Mouse (Mus musculus): ENCODE measurements around the gene Tnfaip2.

The Tnfaip2 gene

DNA sequence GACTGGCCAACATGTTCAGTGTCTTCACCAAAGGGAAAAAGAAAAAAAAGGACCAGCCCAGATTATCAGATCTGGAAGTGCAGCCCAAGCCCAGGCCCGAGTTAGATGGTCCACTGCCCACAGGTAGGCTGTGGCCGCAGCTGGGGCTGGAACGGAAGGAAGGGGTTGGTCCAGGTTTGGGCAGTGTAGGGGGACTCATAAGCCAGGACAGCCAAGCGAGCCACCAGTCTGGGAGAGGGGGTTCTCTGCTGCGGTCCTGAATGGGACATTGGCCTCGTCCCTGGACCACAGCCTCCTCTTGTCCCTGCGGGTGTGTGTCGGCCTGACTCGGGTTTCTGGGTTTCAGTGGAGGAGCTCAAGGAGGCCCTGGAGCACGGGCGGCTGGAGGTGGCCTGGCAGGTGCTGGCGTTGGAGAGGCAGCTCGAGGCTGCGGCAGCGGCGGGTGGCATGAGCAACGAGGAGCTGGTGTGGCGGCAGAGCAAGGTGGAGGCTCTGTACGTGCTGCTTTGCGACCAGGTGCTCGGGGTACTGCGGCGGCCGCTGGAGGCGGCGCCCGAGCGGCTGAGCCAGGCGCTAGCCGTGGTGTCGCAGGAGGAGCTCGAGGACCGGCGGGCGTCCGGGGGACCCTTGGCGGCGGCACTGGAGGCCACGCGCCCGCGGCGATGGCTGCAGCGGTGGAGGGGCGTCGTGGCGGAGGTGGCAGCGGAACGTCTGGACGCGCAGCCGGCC, 3.1 kb downstream of the Tnfaip2 start:
- in situ Hi-C loops (cut with MboI, MseI), result no loop called here

DNA sequence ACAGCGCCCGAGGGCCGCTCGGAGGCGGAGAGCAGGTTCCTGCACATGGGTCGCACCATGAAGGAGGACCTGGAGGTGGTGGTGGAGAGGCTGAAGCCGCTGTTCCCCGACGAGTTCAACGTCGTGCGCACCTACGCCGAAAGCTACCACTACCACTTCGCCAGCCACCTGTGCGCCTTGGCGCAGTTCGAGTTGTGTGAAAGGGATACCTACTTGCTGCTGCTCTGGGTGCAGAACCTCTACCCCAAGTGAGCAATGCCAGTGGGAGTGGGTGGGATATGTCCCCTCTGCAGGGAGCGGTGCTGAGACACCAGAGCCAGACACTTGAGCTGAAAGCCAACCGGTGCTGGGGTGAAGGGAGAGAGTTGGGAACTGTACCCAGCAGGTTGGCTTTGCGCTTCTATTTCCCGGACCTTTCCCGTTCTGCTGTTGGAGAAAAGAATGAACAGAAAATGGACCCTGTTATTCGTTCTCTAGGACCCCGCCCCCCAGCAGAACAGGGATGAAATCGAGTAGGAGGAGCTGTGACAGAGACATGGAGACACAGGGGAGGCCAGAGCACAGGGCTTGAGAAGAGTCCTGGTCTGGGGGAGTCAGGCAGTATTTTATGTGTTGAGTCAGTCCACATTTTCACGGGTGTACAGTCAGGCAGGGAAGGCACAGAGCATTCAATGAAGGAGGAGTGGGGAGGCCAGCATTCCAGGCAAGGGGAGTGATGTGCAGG, 3.8 kb downstream of the Tnfaip2 start:
- in situ Hi-C loops (cut with MboI, MseI), result no loop called here

DNA sequence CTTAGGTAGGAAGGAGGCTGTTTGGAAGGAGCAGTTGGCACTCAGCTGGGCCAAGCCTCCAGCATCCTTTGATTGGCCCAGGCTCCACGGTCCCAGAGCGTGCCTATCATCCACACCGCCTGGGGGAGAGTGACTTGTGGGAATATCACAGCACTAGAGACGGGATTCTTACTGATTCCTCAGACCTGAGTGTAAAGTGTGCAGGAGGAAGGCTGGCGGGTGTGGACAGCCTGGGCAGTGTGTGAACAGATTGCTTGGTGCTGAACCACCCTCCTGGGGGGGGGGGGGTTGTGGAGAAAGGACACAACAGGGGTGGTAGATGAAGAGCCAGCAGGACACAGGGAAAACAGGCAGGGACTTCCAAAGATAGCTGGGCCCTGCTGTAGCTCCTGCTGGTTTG, 4.5 kb downstream of the Tnfaip2 start:
- in situ Hi-C loops (cut with MboI, MseI), result no loop called here

DNA sequence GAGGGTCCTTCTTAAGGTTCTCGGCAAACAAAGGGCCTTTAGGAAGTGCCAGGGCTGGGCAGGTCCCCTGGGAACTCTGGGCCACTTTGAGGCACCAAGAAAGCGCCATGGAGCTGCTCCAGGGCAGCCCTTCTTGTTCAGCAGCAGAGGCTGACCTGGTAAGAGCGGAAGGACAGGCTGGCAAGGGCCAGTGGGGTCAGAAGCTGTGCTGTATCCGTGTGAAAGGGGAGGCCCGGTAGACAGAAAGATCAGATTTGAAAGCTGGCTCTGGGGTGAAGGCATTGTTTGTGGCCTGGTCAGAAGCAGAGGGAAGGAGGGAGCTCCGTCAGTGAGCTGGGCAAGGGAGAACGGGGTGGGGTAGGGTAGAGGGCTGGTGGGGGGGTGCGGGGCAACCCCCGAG, 5.1 kb downstream of the Tnfaip2 start:
- in situ Hi-C loops (cut with MboI, MseI), result no loop called here

DNA sequence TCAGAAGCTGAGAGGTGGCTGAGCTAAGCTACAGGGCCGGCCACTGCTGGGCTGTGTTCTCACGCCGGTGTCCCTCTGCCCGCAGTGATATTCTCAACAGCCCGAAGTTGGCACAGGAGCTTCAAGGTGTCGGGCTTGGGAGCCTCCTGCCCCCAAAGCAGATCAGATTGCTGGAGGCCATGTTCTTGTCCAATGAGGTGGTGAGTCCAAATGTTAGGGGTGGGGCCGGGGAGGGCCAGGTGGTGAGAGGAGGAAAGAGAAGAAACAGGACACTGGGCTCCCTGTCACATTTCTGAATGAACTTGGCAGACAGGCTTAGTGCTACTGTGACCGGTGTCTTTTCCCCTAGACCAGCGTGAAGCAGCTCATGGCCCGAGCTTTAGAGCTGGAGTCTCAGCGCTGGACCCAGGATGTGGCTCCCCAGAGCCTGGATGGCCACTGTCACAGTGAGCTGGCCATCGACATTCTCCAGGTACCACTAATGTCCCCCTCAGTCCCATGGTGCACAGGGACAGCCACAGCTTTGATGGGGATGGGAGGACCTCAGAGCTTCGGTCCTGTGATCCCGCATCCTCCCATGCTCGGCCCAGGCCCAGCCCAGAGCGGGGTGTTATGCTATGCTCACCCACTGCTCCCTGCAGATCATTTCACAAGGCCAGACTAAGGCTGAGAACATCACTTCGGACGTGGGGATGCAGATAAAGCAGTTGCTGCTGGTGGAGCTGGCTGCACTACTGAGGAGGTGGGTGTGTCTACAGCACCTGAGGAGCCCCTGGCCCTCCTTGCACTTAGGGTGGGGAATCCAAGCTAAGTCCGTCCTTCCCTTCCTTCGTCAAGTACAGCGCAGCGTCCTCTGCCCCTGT, 5.9 kb downstream of the Tnfaip2 start:
- in situ Hi-C loops (cut with MboI, MseI), result no loop called here

DNA sequence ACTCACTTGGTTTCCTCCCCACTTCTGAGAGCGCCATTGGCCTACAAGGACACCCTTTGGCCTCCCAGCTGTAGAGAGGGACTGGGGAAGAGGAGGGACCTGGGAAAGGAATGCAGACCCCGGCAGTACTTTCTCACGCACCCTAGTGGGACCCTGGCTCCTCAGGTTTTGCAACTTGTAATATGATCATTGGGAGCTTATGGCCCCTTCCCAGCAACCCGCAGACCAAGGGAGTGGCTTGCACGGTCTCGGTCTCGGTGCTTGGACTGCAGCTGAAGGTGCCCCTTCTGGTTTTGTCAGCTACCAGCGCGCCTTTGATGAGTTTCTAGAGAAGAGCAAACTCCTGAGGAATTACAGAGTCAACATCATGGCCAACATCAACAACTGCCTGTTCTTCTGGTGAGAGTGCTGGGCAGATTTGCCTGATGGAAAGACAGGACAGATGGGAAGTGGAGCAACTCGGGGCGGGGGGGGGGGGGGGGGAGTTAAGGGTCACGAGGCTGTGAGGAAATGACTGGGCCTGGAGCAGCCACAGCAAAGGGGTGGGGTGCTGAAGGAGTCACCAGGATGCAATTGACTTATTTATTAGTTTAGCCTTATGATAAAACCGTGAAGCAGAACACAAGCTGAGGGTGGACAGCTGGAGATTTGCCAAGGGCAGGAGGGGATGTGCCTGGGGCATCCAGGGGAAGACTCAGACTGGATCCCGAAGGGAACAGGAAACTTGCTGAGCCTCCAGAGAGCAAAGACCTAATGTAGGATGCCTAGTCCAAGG, 6.8 kb downstream of the Tnfaip2 start:
- in situ Hi-C loops (cut with MboI, MseI), result no loop called here

DNA sequence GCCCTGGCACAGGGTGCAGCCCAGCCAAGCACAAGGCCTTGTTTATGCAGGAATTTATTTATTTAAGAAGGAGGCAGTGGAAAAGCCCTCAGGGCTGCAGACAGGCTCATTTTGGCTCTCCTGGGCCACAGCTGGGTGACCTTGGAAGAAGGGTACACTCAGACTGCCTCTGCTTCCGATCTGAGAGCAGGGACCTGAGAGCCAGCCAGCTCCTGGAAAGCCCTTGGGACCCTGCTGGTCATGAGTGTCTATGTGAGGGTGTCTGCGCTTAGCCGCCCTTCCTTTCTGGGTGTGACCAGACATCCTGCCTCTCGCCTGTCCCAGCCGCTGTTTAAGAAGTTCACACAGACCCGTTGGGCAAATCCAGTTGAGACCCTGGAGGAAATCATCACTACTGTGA, 8.1 kb downstream of the Tnfaip2 start:
- in situ Hi-C loops (cut with MboI, MseI), result no loop called here

DNA sequence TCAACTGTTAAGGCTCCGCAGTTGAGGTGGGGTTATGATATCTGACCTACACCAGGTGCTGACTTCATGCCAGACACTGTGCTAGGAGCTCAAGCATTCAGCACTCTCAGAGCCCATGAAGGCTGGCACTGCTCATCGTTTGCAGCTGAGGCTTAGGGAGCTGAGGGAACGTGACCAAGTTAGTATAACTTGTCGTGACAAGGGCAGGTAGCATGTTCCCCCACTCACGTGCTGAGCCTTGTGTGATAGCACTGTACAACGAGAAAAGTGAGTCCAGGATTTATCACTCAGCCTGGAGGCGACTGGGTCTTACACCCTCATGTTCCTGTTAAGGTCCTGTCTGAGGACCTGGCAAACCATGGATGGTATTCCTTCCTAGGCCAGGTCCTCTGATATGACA, 9.3 kb downstream of the Tnfaip2 start:
- in situ Hi-C loops (cut with MboI, MseI), result no loop called here

DNA sequence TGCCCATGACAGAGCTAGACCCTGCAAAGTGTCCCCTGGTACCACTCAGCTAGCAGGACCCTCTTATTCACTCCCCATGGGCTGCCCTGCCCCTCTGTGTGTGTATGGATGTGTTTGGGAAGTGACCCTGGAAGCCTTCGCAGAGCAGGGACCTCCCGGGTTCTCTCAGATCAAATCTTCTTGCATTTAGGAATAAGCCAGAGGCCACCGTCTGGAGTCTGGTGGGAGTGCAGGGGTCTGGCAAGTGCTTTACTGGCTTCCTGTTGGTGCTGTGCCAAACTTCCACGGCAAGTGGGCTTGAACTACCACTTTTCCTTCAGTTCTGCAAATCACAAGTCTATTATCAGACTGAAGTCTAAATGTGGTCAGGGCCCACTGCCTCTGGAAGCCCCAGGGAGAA, 11.8 kb downstream of the Tnfaip2 start:
- in situ Hi-C loops (cut with MboI, MseI), result no loop called here

DNA sequence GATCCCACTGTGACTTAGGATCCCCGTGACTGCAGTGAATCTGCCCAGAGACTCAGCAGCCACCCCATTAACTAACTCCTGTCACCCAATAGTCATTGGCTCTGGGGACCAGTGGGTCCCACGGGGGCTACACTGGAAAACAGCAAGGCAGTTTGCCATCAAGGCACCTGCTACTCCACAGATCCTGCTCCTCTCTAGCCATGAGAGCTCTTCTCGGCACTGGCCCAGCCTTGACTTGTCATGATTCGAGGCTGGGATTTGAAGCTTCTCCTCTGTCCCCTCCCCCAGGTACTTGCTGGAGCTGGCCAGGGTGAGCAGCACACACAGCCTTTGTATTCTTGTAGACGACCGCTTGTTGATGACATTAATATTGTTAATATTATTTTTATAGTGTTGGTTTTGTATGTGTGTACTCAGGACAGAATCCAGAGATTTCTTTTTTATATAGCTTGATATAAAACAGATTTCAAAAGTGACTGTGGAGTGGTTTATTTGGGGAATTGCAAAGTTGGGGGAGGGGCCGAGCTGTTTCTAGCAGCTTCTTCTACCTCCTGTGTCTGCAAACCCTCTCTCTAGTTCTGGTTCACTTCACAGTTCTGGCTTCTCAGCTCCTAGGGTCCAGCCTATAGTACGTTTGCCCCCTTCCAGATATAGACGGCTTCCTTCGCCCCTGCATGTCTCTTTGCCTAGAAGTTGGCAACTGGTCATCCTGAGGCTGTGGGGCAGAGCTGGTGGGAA, 12.4 kb downstream of the Tnfaip2 start:
- in situ Hi-C loops (cut with MboI, MseI), result loop anchor here (5.0 kb wide), 1 partner anchor 32 kb away; no protein-coding TSS in a partner anchor

DNA sequence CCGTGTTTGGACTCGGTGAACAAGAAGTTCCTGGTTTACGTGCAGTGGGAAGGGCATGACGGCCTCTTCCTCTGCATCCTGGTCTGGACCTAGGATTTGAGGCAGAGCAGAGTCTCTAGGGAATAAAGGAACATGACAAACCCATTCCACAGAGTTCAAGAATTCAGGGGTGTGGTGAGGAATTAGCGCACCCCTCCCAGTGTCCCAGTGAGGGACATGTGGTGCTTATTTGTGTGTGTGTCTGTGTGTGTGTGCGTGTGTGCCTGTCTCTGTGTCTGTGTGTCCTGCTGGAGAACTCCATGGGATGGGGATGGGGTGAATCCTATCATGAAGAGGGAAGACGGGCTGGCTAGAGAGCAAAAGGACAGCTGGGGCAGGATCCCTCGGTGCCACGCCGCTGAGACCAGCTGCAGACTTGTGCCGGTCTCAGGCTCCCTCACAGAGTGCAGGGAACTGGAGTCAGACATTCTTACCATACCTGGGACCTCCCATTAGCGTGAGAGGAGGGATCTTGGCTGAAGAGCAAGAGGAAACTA, 13.1 kb downstream of the Tnfaip2 start:
- in situ Hi-C loops (cut with MboI, MseI), result loop anchor here (5.0 kb wide), 1 partner anchor 33 kb away; no protein-coding TSS in a partner anchor

DNA sequence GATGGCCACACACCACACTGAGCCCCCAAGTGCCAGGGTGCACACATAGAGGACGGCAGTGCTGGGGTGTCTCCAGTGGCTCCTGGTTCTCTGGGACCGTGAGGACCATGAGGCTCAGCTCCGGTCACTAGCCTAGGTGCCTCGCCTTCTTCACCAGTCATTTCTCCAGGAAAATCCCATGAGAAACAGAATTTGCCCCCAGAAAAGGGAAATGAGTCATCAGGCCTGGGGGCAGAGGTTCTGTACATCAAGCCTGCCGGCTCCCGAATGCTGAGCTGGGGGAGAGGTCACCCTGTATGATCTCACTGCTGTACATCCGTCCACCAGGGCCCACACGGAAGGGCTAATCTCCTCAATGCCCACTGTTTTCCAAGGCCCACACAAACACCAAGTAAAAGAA, 13.6 kb downstream of the Tnfaip2 start:
- in situ Hi-C loops (cut with MboI, MseI), result loop anchor here (5.0 kb wide), 1 partner anchor 34 kb away; no protein-coding TSS in a partner anchor

DNA sequence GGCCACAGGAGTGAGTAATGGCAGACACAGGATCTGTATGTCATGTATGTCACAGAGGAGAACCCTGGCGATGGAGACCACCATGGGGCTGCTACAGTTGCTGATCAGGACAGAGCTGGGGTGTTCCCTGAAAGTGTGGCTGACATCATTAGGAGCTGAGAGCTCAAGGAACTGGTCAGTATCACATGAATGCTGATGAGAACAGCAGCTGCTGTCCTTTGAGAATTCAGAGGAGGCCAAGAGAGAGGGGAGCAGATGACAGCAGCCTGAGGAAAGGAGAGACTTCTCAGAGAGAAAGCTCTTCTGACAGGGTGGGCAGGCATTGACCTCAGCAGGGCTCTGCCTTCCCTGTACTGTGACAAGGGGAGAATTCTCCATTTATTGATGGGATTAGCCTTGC, 15.5 kb downstream of the Tnfaip2 start:
- in situ Hi-C loops (cut with MboI, MseI), result loop anchor here (5.0 kb wide), 1 partner anchor 35 kb away; no protein-coding TSS in a partner anchor

DNA sequence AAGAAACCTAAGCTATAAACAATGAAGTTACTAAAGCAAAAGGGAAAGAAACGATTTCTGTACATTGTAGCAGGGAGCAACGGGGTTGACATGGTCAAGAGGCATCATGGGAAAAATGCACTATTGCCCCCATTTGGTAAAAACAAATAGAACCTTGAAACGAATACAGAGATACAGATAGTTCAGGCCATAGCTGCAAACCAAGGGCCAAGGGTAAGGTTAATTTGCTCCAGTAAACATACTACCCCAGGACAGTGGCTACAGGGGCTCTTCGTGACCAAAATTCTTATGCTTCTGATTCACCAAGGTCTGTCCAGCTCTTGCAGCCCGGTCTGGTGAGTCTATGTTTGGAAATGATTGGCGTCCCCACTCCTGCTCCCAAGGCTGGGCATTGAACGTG, 21.3 kb downstream of the Tnfaip2 start:
- in situ Hi-C loops (cut with MboI, MseI), result no loop called here

DNA sequence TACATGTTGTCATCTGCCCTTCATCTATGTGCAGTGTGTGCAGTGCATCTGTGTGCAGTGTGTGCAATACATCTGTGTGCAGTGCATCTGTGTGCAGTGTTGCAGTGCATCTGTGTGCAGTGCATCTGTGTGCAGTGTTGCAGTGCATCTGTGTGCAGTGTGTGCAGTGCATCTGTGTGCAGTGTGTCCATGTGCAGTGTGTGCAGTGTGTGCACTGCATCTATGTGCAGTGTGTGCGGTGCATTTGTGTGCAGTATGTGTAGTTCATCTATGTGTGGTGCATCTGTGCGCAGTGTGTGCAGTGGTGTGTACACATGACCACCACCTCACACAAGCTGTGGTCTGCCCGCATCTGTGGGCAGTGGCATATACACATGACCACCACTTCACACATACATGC, 24.1 kb downstream of the Tnfaip2 start:
- in situ Hi-C loops (cut with MboI, MseI), result no loop called here

DNA sequence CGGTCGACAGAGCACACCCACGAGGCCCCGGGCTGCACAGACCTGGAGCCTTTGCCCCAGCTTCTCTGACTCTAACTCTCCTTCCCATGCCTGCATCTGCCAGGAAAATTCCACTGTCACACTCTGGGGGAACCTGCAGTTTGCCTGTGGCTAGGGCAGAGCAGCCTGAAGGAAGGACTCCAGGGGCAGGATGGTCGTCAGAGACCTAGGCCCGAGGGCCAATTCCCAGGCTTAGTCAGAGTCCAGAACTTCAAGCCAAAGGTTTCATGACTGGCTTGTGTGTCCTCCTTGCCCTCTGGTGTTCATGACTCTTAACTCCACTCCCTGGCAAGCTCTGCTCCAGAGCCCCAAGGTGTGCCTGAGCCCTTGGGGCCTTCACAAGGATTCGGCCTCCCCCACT, 25.9 kb downstream of the Tnfaip2 start:
- in situ Hi-C loops (cut with MboI, MseI), result no loop called here

DNA sequence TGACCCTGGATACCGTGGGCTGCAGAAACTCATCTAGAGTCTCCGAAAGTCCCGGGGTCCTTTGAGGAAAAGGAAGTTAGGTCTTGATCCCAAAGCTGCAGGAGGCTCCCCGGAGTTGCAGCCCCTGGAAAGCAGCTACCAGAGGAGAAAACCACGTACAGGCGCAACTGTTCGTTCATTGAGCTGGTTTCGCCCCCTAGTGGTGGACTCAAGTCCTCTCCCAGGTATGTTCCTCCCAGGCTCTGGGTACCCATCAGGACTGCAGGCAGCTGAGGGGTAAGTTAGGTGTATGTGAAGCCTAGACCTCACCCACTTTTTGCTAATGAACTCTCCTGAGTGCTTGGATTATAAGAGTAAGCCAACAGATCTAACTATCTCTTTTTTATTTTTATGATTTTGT, 27.2 kb downstream of the Tnfaip2 start:
- in situ Hi-C loops (cut with MboI, MseI), result no loop called here

DNA sequence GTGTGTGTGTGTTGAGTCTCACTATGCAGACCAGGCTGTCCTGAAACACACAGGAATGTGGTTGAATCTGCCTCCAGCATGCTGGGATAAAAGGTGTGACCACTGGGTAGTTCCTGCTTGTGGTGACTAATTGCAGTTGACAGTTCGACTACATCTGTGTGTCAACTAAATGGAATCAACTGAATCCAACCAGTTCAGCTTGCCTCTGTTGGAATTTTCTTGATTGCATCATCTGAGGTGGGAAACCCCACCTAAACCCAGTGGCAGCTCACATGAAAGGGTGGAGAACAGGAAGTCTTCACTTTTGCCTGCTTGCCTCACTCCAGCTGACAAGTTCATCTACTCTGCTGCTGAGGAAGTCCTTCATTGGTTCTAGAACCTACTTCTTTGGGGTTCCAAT, 28.9 kb downstream of the Tnfaip2 start:
- in situ Hi-C loops (cut with MboI, MseI), result no loop called here

DNA sequence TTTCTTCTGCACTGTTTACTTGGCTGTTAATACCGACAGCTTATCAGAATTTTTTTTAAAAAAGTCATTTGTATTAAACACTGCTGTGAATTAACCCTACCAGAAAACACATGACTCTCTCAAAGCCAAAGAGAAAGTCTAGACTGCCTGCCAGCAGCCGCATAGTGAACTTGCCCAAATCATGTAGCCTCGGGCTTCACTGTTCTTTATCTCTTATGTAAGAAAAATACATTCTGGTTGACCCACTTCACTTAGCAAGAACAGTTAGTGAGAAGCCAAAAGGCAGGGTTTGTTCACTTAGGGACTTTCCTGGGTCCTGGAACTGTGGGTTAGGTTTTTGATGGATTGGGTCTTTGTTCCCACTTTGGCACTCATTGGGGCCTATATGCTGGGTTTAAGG, 29.5 kb downstream of the Tnfaip2 start:
- in situ Hi-C loops (cut with MboI, MseI), result no loop called here

DNA sequence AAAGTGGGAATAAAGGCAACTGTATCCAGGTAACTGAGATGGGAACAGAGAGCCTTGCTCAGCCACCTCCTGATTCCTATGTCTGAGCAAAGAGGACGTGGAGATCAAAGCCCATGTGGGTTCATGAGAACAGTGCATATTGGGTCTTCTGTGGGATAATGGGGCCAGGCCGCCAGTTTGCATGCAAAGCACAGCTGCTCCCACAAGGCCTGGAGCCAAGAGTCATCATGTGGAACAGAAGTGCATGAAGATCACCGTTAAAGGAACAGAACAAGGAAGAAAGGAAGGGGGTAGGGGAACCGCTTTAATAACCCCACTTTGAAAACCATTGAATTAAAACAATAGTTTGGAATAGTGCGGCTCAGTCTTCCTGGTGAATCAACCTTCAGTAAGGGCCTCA, 30.6 kb downstream of the Tnfaip2 start:
- in situ Hi-C loops (cut with MboI, MseI), result no loop called here
